Mouse (Mus musculus) intestine, embryonic 16.5 days (tissue): Measurements from ENCODE around the gene Cbs. TPM values are rescaled to one million over a fixed set of nuclear protein-coding genes. Genes with fewer than 3 reads are reported as not detected.

Experiments
- ATAC-seq: fragments of 200-750 bp; cut with Nextera tagmentation; 2 replicates; pipeline ENCODE4 v1.8.0; 2017; ENCODE audit warnings: moderate TSS enrichment, moderate library complexity
- H3K27ac ChIP-seq: fragments of 300-500 bp; sonication (generic); 2 replicates; pipeline ENCODE4 v1.5.1; 2014; ENCODE audit warnings: mild to moderate bottlenecking, low read length
- H3K27me3 ChIP-seq: fragments of 300-500 bp; sonication (generic); replicated peaks from 2 replicates; pipeline ENCODE4 v1.6.1; 2014; ENCODE audit warnings: low read length, control low read depth, mixed read lengths; ENCODE audit not compliant: control insufficient read depth, insufficient read depth
- H3K36me3 ChIP-seq: fragments of 300-500 bp; sonication (generic); 2 replicates; pipeline ENCODE4 v1.6.1; 2014; ENCODE audit warnings: low read length, control low read depth; ENCODE audit not compliant: control insufficient read depth, insufficient read depth
- H3K4me1 ChIP-seq: fragments of 300-500 bp; sonication (generic); 2 replicates; pipeline ENCODE4 v1.6.1; 2014; ENCODE audit warnings: low read length, control low read depth, mixed read lengths; ENCODE audit not compliant: control insufficient read depth, insufficient read depth
- H3K4me2 ChIP-seq: fragments of 300-500 bp; sonication (generic); 2 replicates; pipeline ENCODE4 v1.6.1; 2014; ENCODE audit warnings: low read depth, low read length, control low read depth
- H3K4me3 ChIP-seq: fragments of 300-500 bp; sonication (generic); 2 replicates; pipeline ENCODE4 v1.5.1; 2014; ENCODE audit warnings: mild to moderate bottlenecking, low read length
- H3K9ac ChIP-seq: fragments of 300-500 bp; sonication (generic); 2 replicates; pipeline ENCODE4 v1.6.1; 2014; ENCODE audit warnings: low read depth, low read length
- H3K9me3 ChIP-seq: fragments of 300-500 bp; sonication (generic); 2 replicates; pipeline ENCODE4 v1.6.1; 2016; ENCODE audit warnings: low read length, control low read depth; ENCODE audit not compliant: control insufficient read depth
- WGBS: fragments of 180-500 bp; shearing (Covaris S2); extraction: QIAGEN DNeasy Blood & Tissue Kit; methylation state at CpG from one replicate; pipeline ENCODE4 v1.1.7; 2014; 5-methylcytosine and 5-hydroxymethylcytosine counted together
- polyA plus RNA-seq: library from polyadenylated mRNA; unstranded; fragments of >200 nt; fragmentation: Nextera tagmentation; extraction: Ambion mirVana; gene quantifications from 2 replicates; pipeline ENCODE4 v1.2.1, GENCODE M21; 2015

The Cbs gene
- polyA plus RNA-seq, 1 experiment from 2014 or later = 12.2 TPM

- H3K9ac ChIP-seq = no peak overlapping the region
- H3K9me3 ChIP-seq = no peaks in the 10 kb centered on the region
- ATAC-seq = no peak
- no peak overlapping the region for H3K27ac ChIP-seq
- peaks cover 31% of the 10 kb centered on the region for H3K36me3 ChIP-seq
- no peak overlapping the region for H3K4me2 ChIP-seq
- no peak overlapping the region for H3K4me3 ChIP-seq
- H3K27me3 ChIP-seq = no peaks in the 10 kb centered on the region
- peaks cover 13% of the 10 kb centered on the region for H3K4me1 ChIP-seq
- WGBS = 79% methylated on average over 6 of the region's 6 CpGs
Observed at GRCm38 (mm10) chr17:31653277-31653676, 16.2 kb upstream of the Cbs start.

GRCm38 (mm10) chr17:31652152-31652551, 15.1 kb upstream of the Cbs start:
- ATAC-seq = no peak
- H3K4me1 ChIP-seq = peaks cover 9% of the 10 kb centered on the region
- H3K36me3 ChIP-seq = peaks cover 39% of the 10 kb centered on the region
- no peak overlapping the region for H3K4me2 ChIP-seq
- H3K9me3 ChIP-seq = no peaks in the 10 kb centered on the region
- H3K4me3 ChIP-seq = no peak overlapping the region
- no peak overlapping the region for H3K9ac ChIP-seq
- 91% methylated on average over 14 of the region's 14 CpGs for WGBS
- no peak overlapping the region for H3K27ac ChIP-seq
- no peaks in the 10 kb centered on the region for H3K27me3 ChIP-seq

- peak; percentile 48 for ATAC-seq
- WGBS = 92% methylated on average over 5 of the region's 5 CpGs
- no peaks in the 10 kb centered on the region for H3K9me3 ChIP-seq
- H3K27me3 ChIP-seq = no peaks in the 10 kb centered on the region
- H3K4me1 ChIP-seq = no peaks in the 10 kb centered on the region
- H3K9ac ChIP-seq = no peak overlapping the region
- H3K27ac ChIP-seq = no peak overlapping the region
- no peak overlapping the region for H3K4me2 ChIP-seq
- peaks cover 36% of the 10 kb centered on the region for H3K36me3 ChIP-seq
- no peak overlapping the region for H3K4me3 ChIP-seq
Observed at GRCm38 (mm10) chr17:31646199-31647002, 9.4 kb upstream of the Cbs start.

- Histone ChIP-seq H3K36me3 (peaks cover 16% of the 10 kb centered on the region), H3K9ac (no peak overlapping the region), H3K9me3 (no peaks in the 10 kb centered on the region), H3K27me3 (no peaks in the 10 kb centered on the region), H3K4me3 (no peak overlapping the region), H3K4me2 (no peak overlapping the region), H3K27ac (no peak overlapping the region), H3K4me1 (no peaks in the 10 kb centered on the region)
- 77% methylated on average over 4 of the region's 4 CpGs for WGBS
- ATAC-seq = 0 out of 2 replicates have a peak, but pooled peaks have one; percentile 50
Observed at GRCm38 (mm10) chr17:31642913-31643312, 5.9 kb upstream of the Cbs start.

- no peaks in the 10 kb centered on the region for H3K9me3 ChIP-seq
- no peak overlapping the region for H3K4me2 ChIP-seq
- no peak overlapping the region for H3K9ac ChIP-seq
- 47% methylated on average over 8 of the region's 8 CpGs for WGBS
- no peak overlapping the region for H3K4me3 ChIP-seq
- no peak for ATAC-seq
- peaks cover 3% of the 10 kb centered on the region; the same call in 1 of the 2 replicates for H3K4me1 ChIP-seq
- peaks cover 10% of the 10 kb centered on the region for H3K36me3 ChIP-seq
- no peaks in the 10 kb centered on the region for H3K27me3 ChIP-seq
- no peak overlapping the region for H3K27ac ChIP-seq
Observed at GRCm38 (mm10) chr17:31642331-31642730, 5.3 kb upstream of the Cbs start.

GRCm38 (mm10) chr17:31639651-31640050, 2.6 kb upstream of the Cbs start:
- no peak for ATAC-seq
- Histone ChIP-seq H3K4me3 (no peak overlapping the region), H3K27me3 (peaks cover 9% of the 10 kb centered on the region), H3K4me1 (peaks cover 13% of the 10 kb centered on the region), H3K9me3 (no peaks in the 10 kb centered on the region), H3K36me3 (no peaks in the 10 kb centered on the region), H3K27ac (no peak overlapping the region), H3K4me2 (no peak overlapping the region), H3K9ac (no peak overlapping the region)
- WGBS = 65% methylated on average over 4 of the region's 4 CpGs

- 61% methylated on average over 9 of the region's 9 CpGs for WGBS
- H3K36me3 ChIP-seq = no peaks in the 10 kb centered on the region
- H3K4me3 ChIP-seq = no peak overlapping the region
- H3K4me2 ChIP-seq = peak overlapping the region; percentile 95; the same call in 1 of the 2 replicates
- peaks cover 13% of the 10 kb centered on the region for H3K4me1 ChIP-seq
- no peak overlapping the region for H3K27ac ChIP-seq
- no peak for ATAC-seq
- no peaks in the 10 kb centered on the region for H3K9me3 ChIP-seq
- H3K27me3 ChIP-seq = peaks cover 9% of the 10 kb centered on the region
- 0 out of 2 replicates have a peak overlapping the region, but pooled peaks have one; percentile 60 for H3K9ac ChIP-seq
Observed at GRCm38 (mm10) chr17:31637866-31638570, 980 bp upstream of the Cbs start.

GRCm38 (mm10) chr17:31636277-31636941, 629 bp downstream of the Cbs start:
- no peak overlapping the region for H3K27ac ChIP-seq
- peak; percentile 54 for ATAC-seq
- H3K4me3 ChIP-seq = peak overlapping the region; percentile 63
- peak overlapping the region; percentile 95 for H3K4me2 ChIP-seq
- H3K36me3 ChIP-seq = no peaks in the 10 kb centered on the region
- WGBS = 5% methylated on average over 45 of the region's 45 CpGs
- H3K9me3 ChIP-seq = no peaks in the 10 kb centered on the region
- peak overlapping the region; percentile 60 for H3K9ac ChIP-seq
- H3K4me1 ChIP-seq = peaks cover 13% of the 10 kb centered on the region
- H3K27me3 ChIP-seq = peaks cover 9% of the 10 kb centered on the region

GRCm38 (mm10) chr17:31635781-31636180, 1.3 kb downstream of the Cbs start:
- no peak for ATAC-seq
- 60% methylated on average over 11 of the region's 11 CpGs for WGBS
- peak overlapping the region; percentile 60; the same call in 1 of the 2 replicates for H3K9ac ChIP-seq
- H3K4me1 ChIP-seq = peaks cover 13% of the 10 kb centered on the region
- no peak overlapping the region for H3K4me3 ChIP-seq
- no peaks in the 10 kb centered on the region for H3K9me3 ChIP-seq
- H3K27ac ChIP-seq = no peak overlapping the region
- no peaks in the 10 kb centered on the region for H3K36me3 ChIP-seq
- H3K4me2 ChIP-seq = no peak overlapping the region
- peaks cover 9% of the 10 kb centered on the region for H3K27me3 ChIP-seq
